Comparison of ENCODE assay signal across 13 mouse cellular contexts in genomic region chr8:124960226-124960880, GRCm38 (mm10). TPM values are rescaled to one million over a fixed set of nuclear protein-coding genes. Genes with fewer than 3 reads are reported as not detected.
A peak's percentile ranks its signal among the peaks of the same experiment; 100 is the strongest.
DNase-seq lines count a peak whose midpoint lies in the region; ATAC-seq and TF ChIP-seq lines count a peak whose summit lies in the region.
"Had no signal": no experiment of that assay in that cellular context is flagged by ENCODE, and none has a peak within 500 bp of the region (broad histone marks: within the 10 kb centered on the region; RNA-seq: fewer than 3 reads in every experiment).

No protein-coding gene starts in this region.

- peaks cover 24% of the 10 kb centered on the region for H3K4me1 ChIP-seq in lung, embryonic 15.5 days
- peaks cover 16% of the 10 kb centered on the region; the same call in 1 of the 2 replicates for H3K4me1 ChIP-seq in intestine, embryonic 15.5 days (replicated peaks)

- H3ac ChIP-seq in myocyte (ENCODE audit: control insufficient read depth, insufficient read length) = no peak overlapping the region

- no peaks in the 10 kb centered on the region for H3K36me3 ChIP-seq in lung, embryonic 15.5 days
- no peaks in the 10 kb centered on the region for H3K36me3 ChIP-seq in intestine, embryonic 15.5 days
- no peaks in the 10 kb centered on the region for H3K36me3 ChIP-seq in myocyte (ENCODE audit: control insufficient read depth, insufficient read depth)
- H3K36me3 ChIP-seq: limb, embryonic 13.5 days had no signal

- TF ChIP-seq POLR2A in myocyte (IDR thresholded peaks at IDR 0.05; ENCODE audit: insufficient read length, low read depth) = no peak

- no peak overlapping the region for H3K4me3 ChIP-seq in gastrocnemius, adult 2 months
- H3K4me3 ChIP-seq in lung, embryonic 15.5 days = no peak overlapping the region
- no peak overlapping the region for H3K4me3 ChIP-seq in intestine, embryonic 15.5 days (replicated peaks)
- no peak overlapping the region for H3K4me3 ChIP-seq in myocyte
- H3K4me3 ChIP-seq: forebrain, embryonic 13.5 days; limb, embryonic 13.5 days had no signal

- H3K79me2 ChIP-seq in myocyte (ENCODE audit: control insufficient read depth, insufficient read depth) = no peaks in the 10 kb centered on the region

- DNase-seq in gastrocnemius, adult 2 months = no peak
- DNase-seq in gastrocnemius, adult 18-20 months (ENCODE audit: low spot score) = no peak
- no peak for DNase-seq in lung, adult 18-20 months
- DNase-seq in left cerebral cortex, adult 18-20 months (ENCODE audit: low spot score in 2 of 2) = no peak
- DNase-seq in layer of hippocampus, postnatal 14 days (ENCODE audit: low spot score in 2 of 2) = no peak
- DNase-seq: cerebellum, adult 8-10 months had no signal

- H3K4me2 ChIP-seq in lung, embryonic 15.5 days = 0 out of 2 replicates have a peak overlapping the region, but pooled peaks have one; percentile 5
- H3K4me2 ChIP-seq in intestine, embryonic 15.5 days (replicated peaks) = 0 out of 2 replicates have a peak overlapping the region, but pooled peaks have one; percentile 3
- peak overlapping the region; percentile 52 for H3K4me2 ChIP-seq in myocyte (ENCODE audit: low read depth)
- H3K4me2 ChIP-seq: forebrain, embryonic 13.5 days; limb, embryonic 13.5 days had no signal

- TF ChIP-seq CTCF in gastrocnemius, adult 2 months (IDR thresholded peaks at IDR 0.05) = no peak

- H3K27me3 ChIP-seq in lung, embryonic 15.5 days = no peaks in the 10 kb centered on the region
- no peaks in the 10 kb centered on the region for H3K27me3 ChIP-seq in intestine, embryonic 15.5 days (replicated peaks)
- H3K27me3 ChIP-seq in myocyte (ENCODE audit: control insufficient read depth, insufficient read depth, insufficient read length) = no peaks in the 10 kb centered on the region
- H3K27me3 ChIP-seq: forebrain, embryonic 13.5 days; limb, embryonic 13.5 days had no signal

- 7% methylated on average over 8 of the region's 8 CpGs for WGBS in lung, embryonic 15.5 days
- WGBS in intestine, embryonic 15.5 days = 16% methylated on average over 8 of the region's 8 CpGs

- ATAC-seq in lung, embryonic 15.5 days (ENCODE audit: borderline replicate concordance, extremely low read depth, low FRiP score, low TSS enrichment) = no peak
- ATAC-seq in intestine, embryonic 15.5 days = peak; percentile 64; the same call in 1 of the 2 replicates
- ATAC-seq: forebrain, embryonic 13.5 days; hindbrain, postnatal 0 days; midbrain, embryonic 16.5 days had no signal

- intact Hi-C loops in gastrocnemius, adult 2 months (cut with DNase I) = no loop called here

- peak overlapping the region; percentile 51; the same call in 1 of the 2 replicates for H3K27ac ChIP-seq in gastrocnemius, adult 2 months
- peak overlapping the region; percentile 68 for H3K27ac ChIP-seq in lung, embryonic 15.5 days
- 0 out of 2 replicates have a peak overlapping the region, but pooled peaks have one; percentile 1 for H3K27ac ChIP-seq in intestine, embryonic 15.5 days
- H3K27ac ChIP-seq: forebrain, embryonic 13.5 days; hindbrain, postnatal 0 days; limb, embryonic 13.5 days had no signal

- H3K9me3 ChIP-seq in lung, embryonic 15.5 days = no peaks in the 10 kb centered on the region
- no peaks in the 10 kb centered on the region for H3K9me3 ChIP-seq in intestine, embryonic 15.5 days
- H3K9me3 ChIP-seq: forebrain, embryonic 13.5 days; limb, embryonic 13.5 days had no signal

- no peak overlapping the region for H3K9ac ChIP-seq in lung, embryonic 15.5 days
- H3K9ac ChIP-seq in intestine, embryonic 15.5 days = no peak overlapping the region
- H3K9ac ChIP-seq: forebrain, embryonic 13.5 days had no signal

TF ChIP-seq in myocyte, 11 proteins besides CTCF, POLR2A, EP300 and RAD21:
- TF ChIP-seq MYOD1 (IDR thresholded peaks at IDR 0.05; ENCODE audit: control insufficient read depth in 1 of 3, insufficient read length in 2 of 3, low read depth in 2 of 3) (no peak), TCF12 (IDR thresholded peaks at IDR 0.05; ENCODE audit: insufficient read depth, poor library complexity, severe bottlenecking) (no peak), E2F4 (IDR thresholded peaks at IDR 0.05; ENCODE audit: insufficient read depth) (no peak), MYOG (IDR thresholded peaks at IDR 0.05; ENCODE audit: control insufficient read depth in 1 of 3, insufficient read depth in 1 of 3, insufficient read length in 2 of 3, low read depth in 2 of 3) (no peak), SRF (IDR thresholded peaks at IDR 0.05; ENCODE audit: control insufficient read depth, insufficient read length, low read depth) (no peak), REST (IDR thresholded peaks at IDR 0.05; ENCODE audit: insufficient read depth, insufficient read length) (no peak), USF1 (IDR thresholded peaks at IDR 0.05; ENCODE audit: low read depth) (no peak), POLR2AphosphoS2 (IDR thresholded peaks at IDR 0.05; ENCODE audit: insufficient read length, low read depth) (no peak), CEBPB (IDR thresholded peaks at IDR 0.05; ENCODE audit: insufficient read depth, poor library complexity, severe bottlenecking) (no peak), MAX (IDR thresholded peaks at IDR 0.05; ENCODE audit: low read depth) (no peak), TCF3 (IDR thresholded peaks at IDR 0.05; ENCODE audit: insufficient read length, low read depth) (no peak)

RNA-seq across cellular contexts. Expression of gene Egln1, which starts 11.2 kb away (rescaled TPM):
- total RNA-seq in gastrocnemius, adult 2 months (2021) = 100 to 1,000 TPM; 159 to 192 TPM
- total RNA-seq in gastrocnemius, adult 18-20 months (2021) = 100 to 1,000 TPM; 155 to 180 TPM
- 12.0 and 13.3 TPM in 2 replicates for polyA plus RNA-seq in lung, embryonic 15.5 days (2015; fragmentation: Nextera tagmentation; extraction: Ambion mirVana)
- 14.0 and 14.4 TPM in 2 replicates for polyA plus RNA-seq in intestine, embryonic 15.5 days (2015; fragmentation: Nextera tagmentation; extraction: Ambion mirVana)
- polyA plus RNA-seq in myocyte (2012; fragmentation: generic; extraction: Trizol) = 35.8 TPM
- 10 to 100 TPM; 61.4 to 69.5 TPM for total RNA-seq in left cerebral cortex, adult 18-20 months (2021)
- total RNA-seq in layer of hippocampus, postnatal 14 days (2021) = 10 to 100 TPM; 59.9 to 63.3 TPM

RNA-seq across cellular contexts. Expression of gene Tsnax, which starts 52.4 kb away (rescaled TPM):
- 10 to 100 TPM; 74.2 to 82.9 TPM for total RNA-seq in gastrocnemius, adult 2 months (2021)
- total RNA-seq in gastrocnemius, adult 18-20 months (2021) = 10 to 100 TPM; 71.4 to 86.4 TPM
- 118 and 123 TPM in 2 replicates for polyA plus RNA-seq in lung, embryonic 15.5 days (2015; fragmentation: Nextera tagmentation; extraction: Ambion mirVana)
- 99.3 and 104 TPM in 2 replicates for polyA plus RNA-seq in intestine, embryonic 15.5 days (2015; fragmentation: Nextera tagmentation; extraction: Ambion mirVana)
- 59.9 TPM for polyA plus RNA-seq in myocyte (2012; fragmentation: generic; extraction: Trizol)
- total RNA-seq in left cerebral cortex, adult 18-20 months (2021) = 100 to 1,000 TPM; 181 to 182 TPM
- total RNA-seq in layer of hippocampus, postnatal 14 days (2021) = 100 to 1,000 TPM; 106 to 107 TPM

Comparison
In these comparisons a context has a peak if more than half of its experiments do, and no peak if none do; other contexts are left out.
1. H3K27ac ChIP-seq: peak in every context shown above with its lines; median percentile 68 in lung, embryonic 15.5 days; 51 in gastrocnemius, adult 2 months; 1 in intestine, embryonic 15.5 days.